Mouse (Mus musculus): Measurements from ENCODE around the gene Arhgap22.

- no peak for TF ChIP-seq UBTF (IDR thresholded peaks at IDR 0.05; ENCODE audit: low read depth, low read length)
- no peak for TF ChIP-seq JUND (conservative IDR thresholded peaks at IDR 0.05; ENCODE audit: low read depth, low read length)
- TF ChIP-seq CTCF (conservative IDR thresholded peaks at IDR 0.05 in 1 of 2, IDR thresholded peaks at IDR 0.05 in 1 of 2; ENCODE audit: low read depth in 2 of 2, low read length in 2 of 2): no peak
- no peak for TF ChIP-seq ZC3H11A (IDR thresholded peaks at IDR 0.05; ENCODE audit: low read depth, low read length)
- no peak for TF ChIP-seq POLR2A (IDR thresholded peaks at IDR 0.05; ENCODE audit: low read depth, low read length)
- TF ChIP-seq RAD21 (IDR thresholded peaks at IDR 0.05; ENCODE audit: low read depth, low read length): no peak
Observed at GRCm38 (mm10) chr14:33415746-33416145, 201.9 kb downstream of the Arhgap22 start.

Data from CH12.LX (cell line).